Mouse (Mus musculus): ENCODE data around the gene Atcay.
A peak's percentile ranks its signal among the peaks of the same experiment; 100 is the strongest.

Gene Atcay

GRCm38 (mm10) chr10:81242021-81242420, 11.4 kb upstream of the Atcay start:
- DNase-seq (ENCODE audit: low read depth, low spot score) = peak; percentile 38

GRCm38 (mm10) chr10:81240876-81241275, 10.2 kb upstream of the Atcay start:
- peak; percentile 87 for DNase-seq (ENCODE audit: low read depth, low spot score)

- no peak for DNase-seq (ENCODE audit: low read depth, low spot score)
Measured at GRCm38 (mm10) chr10:81238618-81239017, 8.0 kb upstream of the Atcay start.

GRCm38 (mm10) chr10:81236471-81237268, 6.0 kb upstream of the Atcay start:
- DNase-seq (ENCODE audit: low read depth, low spot score) = no peak

GRCm38 (mm10) chr10:81234206-81234605, 3.6 kb upstream of the Atcay start:
- DNase-seq (ENCODE audit: low read depth, low spot score) = no peak

GRCm38 (mm10) chr10:81233226-81233585, 2.6 kb upstream of the Atcay start:
- DNase-seq (ENCODE audit: low read depth, low spot score) = no peak

GRCm38 (mm10) chr10:81232580-81233225, 2.1 kb upstream of the Atcay start, which contains the start of gene Zfr2:
Gene Zfr2 (plus strand): TSS chr10:81233155.
- peak; percentile 96 for DNase-seq (ENCODE audit: low read depth, low spot score)

- DNase-seq (ENCODE audit: low read depth, low spot score) = no peak
Measured at GRCm38 (mm10) chr10:81231436-81231835, 803 bp upstream of the Atcay start.

GRCm38 (mm10) chr10:81229735-81230437, 747 bp downstream of the Atcay start:
- DNase-seq (ENCODE audit: low read depth, low spot score) = no peak

GRCm38 (mm10) chr10:81223731-81224130, 6.9 kb downstream of the Atcay start:
- DNase-seq (ENCODE audit: low read depth, low spot score) = peak; percentile 63

- DNase-seq (ENCODE audit: low read depth, low spot score) = no peak
Measured at GRCm38 (mm10) chr10:81221402-81222015, 9.1 kb downstream of the Atcay start.

- peak; percentile 75 for DNase-seq (ENCODE audit: low read depth, low spot score)
Measured at GRCm38 (mm10) chr10:81217964-81218363, 12.7 kb downstream of the Atcay start.

- DNase-seq (ENCODE audit: low read depth, low spot score) = peak; percentile 43
Measured at GRCm38 (mm10) chr10:81217267-81217666, 13.4 kb downstream of the Atcay start.

GRCm38 (mm10) chr10:81216810-81217209, 13.8 kb downstream of the Atcay start:
- no peak for DNase-seq (ENCODE audit: low read depth, low spot score)

- DNase-seq (ENCODE audit: low read depth, low spot score) = no peak
Measured at GRCm38 (mm10) chr10:81216260-81216659, 14.4 kb downstream of the Atcay start.

- no peak for DNase-seq (ENCODE audit: low read depth, low spot score)
Measured at GRCm38 (mm10) chr10:81210154-81210553, 20.5 kb downstream of the Atcay start.

GRCm38 (mm10) chr10:81204137-81204536, 26.5 kb downstream of the Atcay start:
- DNase-seq (ENCODE audit: low read depth, low spot score) = no peak

GRCm38 (mm10) chr10:81202978-81203720, 27.5 kb downstream of the Atcay start:
- no peak for DNase-seq (ENCODE audit: low read depth, low spot score)

- no peak for DNase-seq (ENCODE audit: low read depth, low spot score)
Measured at GRCm38 (mm10) chr10:81201807-81202758, 28.6 kb downstream of the Atcay start, which contains the start of gene Nmrk2. Gene Nmrk2 (minus strand): TSS chr10:81202051.

Data from ZHBTc4 (cell line).